Mouse (Mus musculus) induced T-regulatory cell, adult 2 months (primary cell): ENCODE data around the gene Gm37240.

Experiments
- DNase-seq: peaks from one replicate; pipeline ENCODE4 v3.0.0-alpha.2; 2012; ENCODE audit warnings: low read depth

The Gm37240 gene

GRCm38 (mm10) chr3:85681136-85681535 is 206.2 kb downstream of the Gm37240 start:
- no peak for DNase-seq

GRCm38 (mm10) chr3:85679960-85680359 is 207.4 kb downstream of the Gm37240 start:
- no peak for DNase-seq

DNA sequence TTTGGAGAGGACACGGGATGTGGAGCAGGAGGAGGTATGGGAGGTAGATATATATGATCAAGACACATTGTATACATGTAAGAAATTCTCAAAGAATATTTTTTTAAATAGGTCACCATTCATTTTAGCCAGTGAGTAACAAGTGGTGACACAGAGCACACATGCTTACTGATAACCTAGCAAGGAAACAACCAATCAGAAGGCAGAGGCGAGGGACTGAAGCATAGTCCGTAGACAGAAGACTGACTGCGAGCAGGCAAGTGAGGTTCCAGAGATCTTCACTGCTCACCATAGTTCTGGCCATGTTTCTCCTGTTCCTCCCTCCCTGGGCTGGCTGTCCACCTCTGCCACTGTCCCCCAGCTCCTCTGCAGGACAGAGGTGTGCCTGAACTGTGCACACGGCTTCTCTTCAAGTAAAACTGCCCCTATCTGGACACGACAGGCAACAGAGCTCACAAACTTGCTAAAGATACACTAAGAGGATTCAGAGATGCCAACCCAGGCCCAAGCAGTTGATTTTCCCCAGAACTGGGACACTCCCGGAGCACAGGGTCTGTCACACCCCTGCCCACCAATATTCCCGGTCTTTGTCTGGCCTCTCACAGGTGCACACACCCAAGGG is 207.9 kb downstream of the Gm37240 start:
- DNase-seq: no peak

DNA sequence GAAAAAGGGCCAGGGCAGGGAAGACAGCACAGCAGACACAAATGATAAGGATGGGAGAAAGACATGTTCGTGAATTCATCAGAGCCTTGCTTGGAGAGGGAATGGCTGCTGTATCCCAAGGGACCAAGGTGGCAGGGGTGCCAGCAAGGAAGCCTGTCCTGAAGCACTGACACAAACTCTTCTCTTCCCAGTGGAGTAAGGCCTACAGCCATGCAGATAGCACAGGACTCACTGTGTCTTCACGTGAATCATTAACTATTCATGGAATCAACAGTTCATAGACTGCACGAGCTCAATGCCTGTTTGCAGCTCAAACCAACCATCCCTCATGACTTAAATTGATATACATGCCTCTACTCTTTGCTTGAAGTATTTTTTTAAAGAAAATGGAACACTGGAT is 209.4 kb downstream of the Gm37240 start:
- no peak for DNase-seq

DNA sequence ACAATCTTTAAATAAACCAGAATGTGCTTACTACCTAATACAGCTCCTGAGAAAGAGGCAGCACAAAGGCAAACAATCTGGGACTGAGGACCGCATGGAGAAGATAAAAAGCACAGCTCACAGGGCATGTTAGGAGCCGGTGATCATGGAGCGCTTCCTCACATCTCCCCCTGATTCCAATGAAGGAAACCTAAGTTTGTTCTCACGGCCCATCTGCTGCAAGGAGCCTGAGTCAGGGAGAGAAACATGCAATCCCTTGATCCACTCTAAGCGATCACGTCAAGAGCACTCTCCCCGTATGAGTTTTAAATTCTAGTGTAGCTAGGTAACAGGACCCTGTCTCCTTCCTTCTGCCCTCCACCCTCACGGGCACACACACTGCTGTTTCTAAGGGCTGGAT is 210.2 kb downstream of the Gm37240 start:
- no peak for DNase-seq

DNA sequence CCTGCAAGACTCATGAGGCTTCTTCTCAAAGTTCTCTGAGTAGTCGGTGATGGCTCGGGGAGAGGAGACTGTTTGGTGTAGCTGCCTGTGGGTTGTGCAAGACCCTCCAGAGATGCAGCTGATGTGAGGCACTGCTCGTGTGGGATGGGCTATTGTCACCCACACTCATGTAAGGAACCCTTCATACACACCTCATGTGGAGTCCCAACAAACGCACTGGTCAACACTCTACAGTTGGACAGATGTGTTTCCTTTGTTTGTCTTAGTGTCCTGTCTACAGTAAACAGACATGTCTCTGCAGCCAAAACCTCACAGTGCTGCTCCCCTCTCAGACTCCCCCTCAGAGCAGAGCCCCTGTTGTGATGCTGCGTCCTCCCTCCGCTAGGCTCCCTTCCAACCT is 217.5 kb downstream of the Gm37240 start:
- no peak for DNase-seq

GRCm38 (mm10) chr3:85667683-85668082 is 219.6 kb downstream of the Gm37240 start:
- DNase-seq: no peak

DNA sequence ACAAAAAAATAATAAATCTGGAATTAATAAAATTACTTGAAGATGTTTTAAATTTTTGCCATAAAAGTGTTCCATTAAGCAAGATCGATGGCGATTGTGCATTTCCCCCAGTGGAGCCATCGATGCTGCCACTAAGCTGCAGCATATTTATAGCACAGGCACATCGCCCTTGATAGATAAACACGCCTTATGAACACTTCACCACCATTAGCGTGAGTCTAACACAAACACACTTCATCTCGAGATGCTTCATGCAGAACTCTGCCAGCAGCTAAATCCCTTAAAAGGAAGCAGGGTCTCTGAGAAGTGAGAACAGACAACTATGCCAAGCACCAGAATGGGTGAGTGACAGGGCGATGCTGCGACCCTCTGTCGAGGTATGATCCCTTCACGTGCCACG is 220.6 kb downstream of the Gm37240 start:
- no peak for DNase-seq

GRCm38 (mm10) chr3:85666166-85666565 is 221.2 kb downstream of the Gm37240 start:
- no peak for DNase-seq

DNA sequence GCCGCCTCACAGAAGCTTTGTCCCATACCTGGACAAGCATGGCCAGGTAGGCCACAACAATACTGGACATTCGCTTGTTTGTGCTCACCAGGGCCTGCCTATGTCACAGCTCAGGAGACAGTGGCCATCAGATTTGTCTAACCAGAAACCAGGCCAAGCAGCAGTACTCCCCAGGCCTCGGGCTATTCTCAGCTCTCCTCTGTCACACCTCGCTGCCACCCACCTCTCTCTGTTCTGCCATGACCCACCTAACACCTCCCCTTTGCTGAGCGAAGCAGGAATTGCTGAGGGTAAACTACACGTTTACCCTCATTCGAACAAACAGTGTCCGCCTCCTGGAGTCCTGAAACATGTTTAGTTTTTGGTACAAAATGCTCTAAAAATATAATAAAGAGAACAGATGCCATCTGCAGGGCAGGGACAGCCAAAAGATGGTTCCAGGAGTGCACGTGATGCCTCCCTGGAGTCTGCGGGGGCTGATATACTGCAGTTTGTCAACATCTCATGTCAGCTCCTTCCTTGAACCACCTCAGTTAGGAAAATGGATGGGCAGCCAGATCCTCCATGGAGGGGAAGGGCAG is 222.6 kb downstream of the Gm37240 start:
- no peak for DNase-seq

GRCm38 (mm10) chr3:85663826-85664225 is 223.5 kb downstream of the Gm37240 start:
- DNase-seq: no peak

DNA sequence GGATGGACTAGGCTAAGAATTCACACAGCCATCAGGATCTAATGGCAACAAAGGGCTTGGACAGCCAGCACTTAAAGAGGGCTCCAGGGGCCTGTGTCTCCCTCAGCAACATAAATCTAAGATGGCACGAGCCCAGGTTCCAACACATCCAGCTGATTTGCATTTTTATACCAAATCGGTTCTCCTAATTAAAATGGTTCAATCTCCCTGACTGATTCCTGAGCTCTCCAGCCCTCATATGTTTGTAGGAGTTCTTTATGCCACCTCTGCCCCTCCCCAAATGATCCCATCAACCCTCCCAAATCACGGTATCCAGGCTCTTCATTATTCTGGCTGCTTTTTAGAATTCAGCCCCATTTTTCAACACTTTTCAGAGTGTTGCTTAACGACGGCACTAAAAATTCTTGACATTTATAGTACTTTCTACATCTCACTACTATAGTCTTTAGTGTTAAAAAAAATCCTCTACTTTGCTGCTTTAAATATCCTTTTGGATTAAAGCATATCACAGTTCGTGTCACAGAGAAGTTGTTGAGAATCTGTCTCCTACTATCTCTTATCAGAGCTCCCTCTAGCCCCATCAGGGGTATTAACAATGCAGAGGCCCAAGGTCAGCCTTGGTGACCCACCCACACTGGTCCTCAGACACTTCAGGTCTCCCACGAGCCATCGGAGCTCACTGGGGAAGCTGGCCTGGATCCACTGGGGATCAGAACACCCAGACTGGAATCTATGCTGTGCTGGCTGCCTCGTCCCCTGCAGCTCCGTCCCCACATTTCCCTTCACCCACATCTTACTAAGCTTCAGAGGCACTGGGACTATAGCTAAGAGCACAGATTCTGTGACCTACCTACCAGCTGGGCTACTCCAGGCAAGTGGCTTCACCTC is 225.1 kb downstream of the Gm37240 start:
- no peak for DNase-seq

GRCm38 (mm10) chr3:85659681-85660080 is 227.6 kb downstream of the Gm37240 start:
- DNase-seq: no peak

- DNase-seq: no peak
These were observed 231.8 kb downstream of the Gm37240 start for GRCm38 (mm10) chr3:85655538-85655937.

DNA sequence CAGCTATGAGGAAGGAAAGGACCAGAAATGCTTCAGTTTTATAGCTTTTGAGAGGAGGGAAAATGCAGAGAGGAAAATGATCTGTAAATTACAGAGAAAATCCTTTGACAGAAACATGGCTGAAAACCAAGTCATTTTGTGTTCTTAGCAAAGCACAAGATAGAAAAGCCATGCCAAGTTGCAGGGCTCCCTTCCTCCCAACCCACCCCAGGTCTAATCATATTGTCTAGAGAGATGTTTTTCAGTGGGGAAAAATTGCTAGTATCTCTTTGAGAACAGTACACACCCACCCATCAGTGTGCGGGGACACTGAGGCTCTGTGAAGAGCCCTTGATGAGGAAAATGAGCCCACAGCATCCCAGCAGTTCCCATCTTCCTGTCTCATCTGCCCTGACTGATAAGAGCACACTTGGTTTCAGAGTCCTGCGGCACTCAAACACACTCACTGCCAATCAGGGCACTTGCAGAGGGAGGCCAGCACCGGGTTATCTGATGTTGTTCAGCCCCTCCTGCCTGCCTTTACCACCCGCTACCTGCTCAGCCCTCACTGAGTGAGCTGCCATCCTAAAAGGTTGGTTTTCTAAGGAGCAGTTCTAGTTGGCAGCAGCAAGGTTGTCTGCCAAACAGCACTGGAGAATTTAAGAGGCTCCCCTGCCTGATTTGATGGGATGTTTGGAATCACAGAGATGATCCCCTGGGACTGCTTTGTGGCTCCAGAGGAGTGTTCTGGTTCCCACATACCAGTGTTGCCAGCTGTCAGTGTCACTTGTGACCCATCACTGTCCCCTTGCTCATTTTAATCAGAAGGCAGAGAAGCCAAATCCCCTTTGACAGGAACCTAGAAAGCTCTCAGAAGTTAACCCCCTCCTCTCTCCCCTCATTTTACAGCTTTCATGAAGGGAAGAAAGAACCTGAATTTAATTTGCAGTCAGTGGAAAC is 234.3 kb downstream of the Gm37240 start:
- DNase-seq: no peak

DNA sequence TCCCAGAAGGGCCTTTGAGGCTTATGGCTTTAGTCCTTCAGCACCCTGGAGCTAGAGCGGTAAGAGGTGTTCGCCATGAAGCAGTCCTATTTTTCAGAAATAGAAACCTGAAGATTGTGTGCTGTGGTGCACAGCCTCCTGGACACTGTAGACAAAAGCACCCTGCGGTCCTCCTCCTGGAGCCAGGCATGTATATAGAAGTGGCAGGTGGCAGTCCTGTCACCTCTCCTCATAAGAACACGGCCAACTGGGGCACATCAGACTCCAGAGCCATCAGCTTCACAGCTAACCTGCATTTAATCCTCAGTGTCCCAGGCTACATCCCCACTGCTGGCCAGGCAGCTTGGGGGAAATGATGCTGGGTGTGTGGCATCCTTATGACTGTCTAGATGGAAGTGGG is 238.1 kb downstream of the Gm37240 start:
- no peak for DNase-seq

DNA sequence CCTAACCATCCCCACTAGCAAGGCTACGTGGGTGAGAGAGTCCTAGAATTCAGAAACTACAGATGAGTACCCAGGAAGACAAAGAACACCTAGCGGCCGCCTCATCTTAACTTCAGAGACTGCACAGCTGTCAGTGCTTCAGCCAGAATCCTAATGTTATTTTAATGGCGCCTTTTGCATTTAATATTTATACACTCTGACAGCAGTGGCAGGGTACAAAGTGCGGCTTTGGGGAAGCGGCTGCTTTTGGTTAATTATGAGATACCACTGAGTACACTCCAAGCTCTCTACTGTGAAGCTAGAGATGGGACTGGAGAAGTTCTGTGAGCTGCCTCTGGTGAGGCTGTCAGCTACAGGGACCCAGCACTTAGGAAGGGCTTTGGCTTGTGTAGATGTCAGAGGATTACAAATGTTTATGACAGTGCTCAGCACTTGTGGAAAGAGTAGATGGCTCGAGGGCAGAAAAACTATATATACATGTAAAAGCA is 241.8 kb downstream of the Gm37240 start:
- DNase-seq: no peak

GRCm38 (mm10) chr3:85644814-85645213 is 242.5 kb downstream of the Gm37240 start:
- DNase-seq: no peak

- DNase-seq: no peak
These were observed 245.6 kb downstream of the Gm37240 start for GRCm38 (mm10) chr3:85641751-85642150.

DNA sequence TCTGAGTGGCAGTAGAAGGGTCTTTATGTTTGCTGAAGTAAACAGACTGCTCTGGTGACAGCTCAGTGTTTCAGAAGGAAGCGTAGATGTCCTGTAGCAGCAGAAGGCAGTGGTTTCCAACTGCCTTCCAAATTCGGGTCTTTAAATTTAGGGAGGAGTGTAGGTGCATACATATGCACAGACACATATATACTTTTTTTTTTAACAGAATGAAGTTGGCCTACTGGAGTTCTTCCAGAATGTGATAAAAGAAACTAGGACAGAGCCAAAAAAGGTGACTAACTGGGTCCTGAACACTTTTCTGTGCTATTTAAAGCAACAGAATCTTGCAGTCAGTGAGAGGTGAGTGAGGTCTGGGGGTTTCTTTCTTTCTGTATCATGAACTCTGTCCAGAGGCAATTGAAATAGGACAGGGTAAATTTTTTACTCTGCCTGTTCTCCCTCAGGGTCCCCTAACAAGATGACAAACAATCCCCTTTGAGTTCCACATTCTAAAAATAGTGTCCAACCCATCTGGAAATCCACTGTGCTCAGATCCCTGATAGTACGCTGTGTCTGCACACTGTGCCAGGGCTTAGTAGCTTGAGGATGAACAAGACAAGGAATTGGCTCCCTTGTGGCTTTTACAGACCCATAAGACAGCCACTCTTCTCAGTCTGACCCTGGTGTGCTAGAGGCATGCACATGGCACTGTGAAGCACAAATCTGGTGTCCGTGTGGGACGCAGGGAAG is 250.4 kb downstream of the Gm37240 start:
- DNase-seq: no peak

DNA sequence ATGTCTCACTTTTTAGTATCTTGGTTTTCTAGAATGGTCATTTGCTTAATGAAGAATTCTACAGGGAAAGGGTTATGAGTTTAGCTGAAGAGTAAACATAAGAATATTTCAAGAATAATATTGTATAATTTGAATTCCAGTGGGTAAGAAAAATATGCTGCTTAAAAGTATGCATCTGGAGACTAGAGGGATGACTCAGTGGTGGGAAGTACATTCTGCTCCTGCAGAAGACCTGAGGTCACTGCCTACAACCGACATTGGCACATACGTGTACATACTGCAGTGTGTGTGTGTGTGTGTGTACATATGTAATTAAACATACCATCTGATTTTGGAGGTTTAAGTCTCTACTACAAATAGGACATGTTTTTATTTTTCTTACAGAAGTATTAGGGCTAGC is 251.7 kb downstream of the Gm37240 start:
- no peak for DNase-seq
